16 mouse cellular contexts compared by ENCODE assay signal in genomic region chr19:46998953-46999352, GRCm38 (mm10). TPM values are rescaled to one million over a fixed set of nuclear protein-coding genes. Genes with fewer than 3 reads are reported as not detected.
"Had no signal": no experiment of that assay in that cellular context is flagged by ENCODE, and none has a peak within 500 bp of the region (broad histone marks: within the 10 kb centered on the region; RNA-seq: fewer than 3 reads in every experiment).

No protein-coding gene starts in this region.

- DNase-seq: kidney, adult 2 months; kidney, postnatal 14 days; layer of hippocampus, postnatal 36 days; left cerebral cortex, postnatal 4 days; lung, adult 18-20 months; midbrain, embryonic 14.5 days; right cerebral cortex, postnatal 4 days; spleen, adult 18-20 months; thymus, adult 18-20 months; thymus, postnatal 25 days had no signal

- H3K4me1 ChIP-seq: kidney, embryonic 15.5 days; limb, embryonic 13.5 days; midbrain, embryonic 10.5 days; neural tube, embryonic 15.5 days had no signal

- ATAC-seq: intestine, embryonic 16.5 days had no signal

- H3K27ac ChIP-seq: kidney, embryonic 15.5 days; limb, embryonic 13.5 days; midbrain, embryonic 10.5 days; neural tube, embryonic 15.5 days had no signal

- H3K36me3 ChIP-seq: kidney, embryonic 15.5 days; limb, embryonic 13.5 days; midbrain, embryonic 10.5 days; neural tube, embryonic 15.5 days had no signal

- H3K27me3 ChIP-seq: kidney, embryonic 15.5 days; limb, embryonic 13.5 days; neural tube, embryonic 15.5 days had no signal

- H3K9ac ChIP-seq: kidney, embryonic 15.5 days; limb, embryonic 13.5 days; neural tube, embryonic 15.5 days had no signal

- H3K4me2 ChIP-seq: kidney, embryonic 15.5 days; limb, embryonic 13.5 days; neural tube, embryonic 15.5 days had no signal

- H3K9me3 ChIP-seq: kidney, embryonic 15.5 days; limb, embryonic 13.5 days; midbrain, embryonic 10.5 days; neural tube, embryonic 15.5 days had no signal

- H3K4me3 ChIP-seq: kidney, embryonic 15.5 days; limb, embryonic 13.5 days; midbrain, embryonic 10.5 days; myocyte; neural tube, embryonic 15.5 days had no signal

RNA-seq across cellular contexts. Expression of gene Ina, which starts 15.5 kb away (rescaled TPM):
- polyA plus RNA-seq: myocyte had no signal
